Mouse (Mus musculus) stomach, embryonic 16.5 days (tissue): Measurements from ENCODE around the gene Lrrc8b. TPM values are rescaled to one million over a fixed set of nuclear protein-coding genes. Genes with fewer than 3 reads are reported as not detected.

Source experiments
- ATAC-seq: fragments of 200-750 bp; cut with Nextera tagmentation; 2 replicates; pipeline ENCODE4 v1.8.0; 2017; ENCODE audit warnings: moderate number of reproducible peaks, moderate TSS enrichment; ENCODE audit not compliant: insufficient read depth, low FRiP score
- H3K27ac ChIP-seq: fragments of 300-500 bp; sonication (generic); 2 replicates; pipeline ENCODE4 v1.5.1; 2014; ENCODE audit warnings: low read length
- H3K27me3 ChIP-seq: fragments of 300-500 bp; sonication (generic); 2 replicates; pipeline ENCODE4 v1.6.1; 2014; ENCODE audit warnings: low read length, control low read depth, mixed read lengths; ENCODE audit not compliant: control insufficient read depth, insufficient read depth
- H3K36me3 ChIP-seq: fragments of 300-500 bp; sonication (generic); 2 replicates; pipeline ENCODE4 v1.6.1; 2014; ENCODE audit warnings: low read length; ENCODE audit not compliant: control insufficient read depth, insufficient read depth
- H3K4me1 ChIP-seq: fragments of 300-500 bp; sonication (generic); 2 replicates; pipeline ENCODE4 v1.6.1; 2014; ENCODE audit warnings: low read length, control low read depth, mixed read lengths; ENCODE audit not compliant: control insufficient read depth, insufficient read depth
- H3K4me2 ChIP-seq: fragments of 300-500 bp; sonication (generic); 2 replicates; pipeline ENCODE4 v1.6.1; 2014; ENCODE audit warnings: low read depth, low read length, mixed read lengths
- H3K4me3 ChIP-seq: fragments of 300-500 bp; sonication (generic); replicated peaks from 2 replicates; pipeline ENCODE4 v1.5.1; 2014; ENCODE audit warnings: mild to moderate bottlenecking, low read length
- H3K9ac ChIP-seq: fragments of 300-500 bp; sonication (generic); 2 replicates; pipeline ENCODE4 v1.6.1; 2014; ENCODE audit warnings: low read length
- H3K9me3 ChIP-seq: fragments of 300-500 bp; sonication (generic); replicated peaks from 2 replicates; pipeline ENCODE4 v1.6.1; 2016; ENCODE audit warnings: low read length, control low read depth; ENCODE audit not compliant: control insufficient read depth
- WGBS: fragments of 180-500 bp; shearing (Covaris S2); extraction: QIAGEN DNeasy Blood & Tissue Kit; methylation state at CpG from one replicate; pipeline ENCODE4 v1.1.7; 2014; 5-methylcytosine and 5-hydroxymethylcytosine counted together
- polyA plus RNA-seq: library from polyadenylated mRNA; unstranded; fragments of >200 nt; fragmentation: Nextera tagmentation; extraction: Ambion mirVana; gene quantifications from 2 replicates; pipeline ENCODE4 v1.2.1, GENCODE M21; 2015

Gene Lrrc8b
- polyA plus RNA-seq, 1 experiment from 2014 or later: 6.0 TPM

GRCm38 (mm10) chr5:105496586-105496985 is 81.0 kb downstream of the Lrrc8b start:
- Histone ChIP-seq H3K4me2 (no peak overlapping the region), H3K9ac (no peak overlapping the region), H3K9me3 (no peaks in the 10 kb centered on the region), H3K4me3 (no peak overlapping the region), H3K27ac (no peak overlapping the region), H3K4me1 (peaks cover 11% of the 10 kb centered on the region; the same call in 1 of the 2 replicates), H3K36me3 (no peaks in the 10 kb centered on the region), H3K27me3 (no peaks in the 10 kb centered on the region)
- ATAC-seq: no peak
- WGBS: 85% methylated on average over 7 of the region's 7 CpGs

GRCm38 (mm10) chr5:105498429-105499000 is 82.9 kb downstream of the Lrrc8b start:
- Histone ChIP-seq H3K27me3 (no peaks in the 10 kb centered on the region), H3K9me3 (no peaks in the 10 kb centered on the region), H3K27ac (no peak overlapping the region), H3K4me1 (peaks cover 6% of the 10 kb centered on the region; the same call in 1 of the 2 replicates), H3K4me3 (no peak overlapping the region), H3K4me2 (no peak overlapping the region), H3K36me3 (no peaks in the 10 kb centered on the region), H3K9ac (no peak overlapping the region)
- 59% methylated on average over 4 of the region's 4 CpGs for WGBS
- no peak; the same call in 1 of the 2 replicates for ATAC-seq

DNA sequence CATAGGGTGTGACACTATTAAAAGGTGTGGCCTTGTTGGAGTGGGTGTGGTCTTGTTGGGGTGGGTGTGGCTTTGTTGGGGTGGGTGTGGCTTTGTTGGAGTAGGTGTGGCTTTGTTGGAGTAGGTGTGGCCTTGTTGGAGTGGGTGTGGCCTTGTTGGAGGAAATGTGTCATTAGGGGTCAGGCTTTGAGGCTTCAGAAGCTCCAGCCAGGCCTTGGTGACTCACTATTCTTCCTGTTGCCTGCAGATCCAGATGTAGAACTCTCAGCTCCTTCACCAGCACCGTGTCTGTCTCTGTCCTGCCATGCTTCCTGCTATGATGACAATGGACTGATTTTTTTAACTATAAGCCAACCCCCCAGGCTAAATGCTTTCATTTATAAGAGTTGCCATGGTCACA is 83.8 kb downstream of the Lrrc8b start:
- H3K36me3 ChIP-seq: no peaks in the 10 kb centered on the region
- no peak overlapping the region for H3K4me2 ChIP-seq
- 86% methylated on average over 1 of the region's 1 CpGs for WGBS
- ATAC-seq: no peak
- no peak overlapping the region for H3K9ac ChIP-seq
- no peak overlapping the region for H3K27ac ChIP-seq
- no peaks in the 10 kb centered on the region for H3K9me3 ChIP-seq
- peaks cover 6% of the 10 kb centered on the region; the same call in 1 of the 2 replicates for H3K4me1 ChIP-seq
- H3K4me3 ChIP-seq: no peak overlapping the region
- no peaks in the 10 kb centered on the region for H3K27me3 ChIP-seq

DNA sequence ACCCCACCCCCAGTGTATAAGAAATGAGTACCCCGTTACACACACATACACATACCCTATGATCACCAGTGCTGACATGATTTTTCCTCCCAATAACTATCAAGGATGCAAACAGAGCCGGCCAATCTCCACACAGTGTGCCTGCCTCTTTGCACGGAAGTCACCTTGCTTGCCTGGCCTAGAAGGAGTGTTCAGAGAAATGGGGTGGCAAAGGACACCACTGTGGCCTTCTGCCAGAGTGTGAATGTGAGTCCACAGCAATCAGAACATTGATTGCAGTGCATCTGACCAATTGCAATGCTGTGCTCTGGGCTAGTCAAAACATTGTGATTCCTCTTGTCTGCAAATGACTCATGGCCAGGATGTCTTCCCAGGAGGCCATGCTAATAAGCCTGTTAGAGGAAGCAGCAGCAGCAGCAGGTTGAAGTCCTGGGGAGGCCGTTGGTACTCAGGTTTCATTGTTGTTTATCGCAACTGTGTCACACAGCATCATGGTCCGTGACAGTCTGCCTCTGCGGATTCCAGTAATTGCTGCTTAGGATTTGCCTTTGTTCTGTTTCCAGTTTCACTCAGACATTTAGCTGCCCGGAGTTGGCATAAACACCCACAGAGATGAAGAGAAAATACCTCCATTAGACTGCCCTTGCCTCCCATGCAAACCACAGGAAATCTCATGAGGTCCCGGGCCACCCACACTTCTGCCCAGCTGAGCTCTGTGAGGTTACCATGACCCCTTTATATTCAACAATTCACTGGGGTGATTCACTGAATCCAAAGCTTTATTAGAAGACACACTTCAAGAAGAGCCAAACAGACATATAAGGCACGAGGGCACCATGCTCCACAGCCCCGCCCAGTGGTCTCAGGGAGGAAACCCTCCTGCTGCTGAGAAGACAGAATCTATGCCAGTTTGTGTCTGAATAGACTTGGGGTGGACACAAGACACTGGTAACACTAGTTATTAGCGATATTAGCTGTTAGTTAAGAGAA is 84.9 kb downstream of the Lrrc8b start:
- no peak overlapping the region for H3K4me2 ChIP-seq
- no peaks in the 10 kb centered on the region for H3K36me3 ChIP-seq
- whole genome bisulfite sequencing: 57% methylated on average over 12 of the region's 12 CpGs
- H3K4me1 ChIP-seq: peaks cover 5% of the 10 kb centered on the region; the same call in 1 of the 2 replicates
- H3K27ac ChIP-seq: no peak overlapping the region
- no peak overlapping the region for H3K4me3 ChIP-seq
- no peaks in the 10 kb centered on the region for H3K9me3 ChIP-seq
- no peak overlapping the region for H3K9ac ChIP-seq
- ATAC-seq: no peak
- H3K27me3 ChIP-seq: no peaks in the 10 kb centered on the region

- H3K27me3 ChIP-seq: no peaks in the 10 kb centered on the region
- no peaks in the 10 kb centered on the region for H3K36me3 ChIP-seq
- H3K9me3 ChIP-seq: no peaks in the 10 kb centered on the region
- no peak overlapping the region for H3K4me2 ChIP-seq
- 86% methylated on average over 3 of the region's 3 CpGs for WGBS
- no peak overlapping the region for H3K9ac ChIP-seq
- no peaks in the 10 kb centered on the region for H3K4me1 ChIP-seq
- ATAC-seq: no peak
- no peak overlapping the region for H3K4me3 ChIP-seq
- no peak overlapping the region for H3K27ac ChIP-seq
Measured at GRCm38 (mm10) chr5:105501136-105501535, 85.6 kb downstream of the Lrrc8b start.

GRCm38 (mm10) chr5:105508813-105509212 is 93.2 kb downstream of the Lrrc8b start:
- Histone ChIP-seq H3K27ac (no peak overlapping the region), H3K9me3 (no peaks in the 10 kb centered on the region), H3K9ac (no peak overlapping the region), H3K27me3 (no peaks in the 10 kb centered on the region), H3K4me1 (no peaks in the 10 kb centered on the region), H3K4me2 (no peak overlapping the region), H3K36me3 (no peaks in the 10 kb centered on the region), H3K4me3 (no peak overlapping the region)
- WGBS: 91% methylated on average over 6 of the region's 6 CpGs
- ATAC-seq: no peak

- H3K4me1 ChIP-seq: no peaks in the 10 kb centered on the region
- H3K9ac ChIP-seq: no peak overlapping the region
- no peaks in the 10 kb centered on the region for H3K9me3 ChIP-seq
- H3K36me3 ChIP-seq: no peaks in the 10 kb centered on the region
- no peak overlapping the region for H3K27ac ChIP-seq
- no peak overlapping the region for H3K4me3 ChIP-seq
- no peaks in the 10 kb centered on the region for H3K27me3 ChIP-seq
- 37% methylated on average over 4 of the region's 4 CpGs for WGBS
- no peak overlapping the region for H3K4me2 ChIP-seq
- no peak for ATAC-seq
Measured at GRCm38 (mm10) chr5:105512297-105512696, 96.7 kb downstream of the Lrrc8b start.

GRCm38 (mm10) chr5:105515532-105515931 is 100.0 kb downstream of the Lrrc8b start:
- Histone ChIP-seq H3K4me2 (no peak overlapping the region), H3K9ac (no peak overlapping the region), H3K4me1 (peaks cover 9% of the 10 kb centered on the region; the same call in 1 of the 2 replicates), H3K27ac (no peak overlapping the region), H3K27me3 (no peaks in the 10 kb centered on the region), H3K4me3 (no peak overlapping the region), H3K36me3 (no peaks in the 10 kb centered on the region), H3K9me3 (no peaks in the 10 kb centered on the region)
- ATAC-seq: no peak
- WGBS: 73% methylated on average over 6 of the region's 6 CpGs

- Histone ChIP-seq H3K4me3 (no peak overlapping the region), H3K4me2 (no peak overlapping the region), H3K9ac (no peak overlapping the region), H3K36me3 (no peaks in the 10 kb centered on the region), H3K27me3 (no peaks in the 10 kb centered on the region), H3K9me3 (no peaks in the 10 kb centered on the region), H3K4me1 (peaks cover 9% of the 10 kb centered on the region; the same call in 1 of the 2 replicates), H3K27ac (no peak overlapping the region)
- WGBS: 43% methylated on average over 3 of the region's 3 CpGs
- no peak for ATAC-seq
Measured at GRCm38 (mm10) chr5:105516290-105516689, 100.7 kb downstream of the Lrrc8b start.
